Mouse (Mus musculus) adrenal gland, adult 18-20 months (tissue): ENCODE data around the gene Olfr1352. TPM values are rescaled to one million over a fixed set of nuclear protein-coding genes. Genes with fewer than 3 reads are reported as not detected.
"Not testable (repeated sequence)": the region's sequence is repeated elsewhere in the genome, so short reads cannot be mapped to it uniquely, and the experiment has no call there.

Source experiments
- DNase-seq, 2 experiments: peaks; one replicate each; pipeline ENCODE4 v3.0.0; 2021 to 2022; ENCODE audit warnings: low spot score in 2 of 2
- long read RNA-seq, 2 experiments: library from polyadenylated mRNA; stranded (forward); transcript quantifications; one replicate each; pipeline ENCODE4 v2.0.0; 2021
- total RNA-seq, 2 experiments: library from RNA; stranded (reverse); gene quantifications; 1 replicate in 1 of 2; 2 replicates in 1 of 2; pipeline ENCODE4 v1.2.3; 2021

Gene Olfr1352
- not detected for total RNA-seq
- long read RNA-seq, experiment 1 = 0 reads
- long read RNA-seq, experiment 2 = 0 reads

- DNase-seq = no peak
Observed at GRCm38 (mm10) chr10:78980750-78981149, at the start of gene Olfr1352. Olfr1352 (plus strand) TSS chr10:78981050.

- not testable (repeated sequence) for DNase-seq
Observed at GRCm38 (mm10) chr10:78950336-78950735, 30.5 kb upstream of the Olfr1352 start, which contains the start of gene Olfr8. Olfr8 (plus strand) TSS chr10:78950636.

GRCm38 (mm10) chr10:78963009-78963408 is 17.8 kb upstream of the Olfr1352 start, which contains the start of gene Olfr1353:
Olfr1353 (plus strand) TSS chr10:78963309.
- not testable (repeated sequence) for DNase-seq

GRCm38 (mm10) chr10:79012172-79012571 is 31.3 kb downstream of the Olfr1352 start, which contains the start of gene Olfr1351:
Olfr1351 (plus strand) TSS chr10:79012472.
- no peak for DNase-seq

GRCm38 (mm10) chr10:79028441-79028840 is 47.6 kb downstream of the Olfr1352 start, which contains the start of gene Olfr57:
Olfr57 (plus strand) TSS chr10:79028741.
- DNase-seq = no peak

Other genes with a start within 250 kb of the Olfr1352 start
- gene Ccdc105, start 228.0 kb upstream of the Olfr1352 start, total RNA-seq = not detected
- not detected for gene Slc1a6, start 200.6 kb upstream of the Olfr1352 start, total RNA-seq
- gene Olfr1356, start 128.9 kb upstream of the Olfr1352 start, total RNA-seq = not detected
- gene Olfr1355, start 105.5 kb upstream of the Olfr1352 start, total RNA-seq = not detected
- gene Olfr1354, start 67.9 kb upstream of the Olfr1352 start, total RNA-seq = not detected
- gene Olfr8, start 30.4 kb upstream of the Olfr1352 start, total RNA-seq = not detected
- gene Olfr1353, start 17.7 kb upstream of the Olfr1352 start, total RNA-seq = not detected
- gene Olfr1351, start 31.4 kb downstream of the Olfr1352 start, total RNA-seq = not detected
- not detected for gene Olfr57, start 47.7 kb downstream of the Olfr1352 start, total RNA-seq
- gene 2610008E11Rik, start 116.5 kb downstream of the Olfr1352 start, total RNA-seq = 10 to 100 TPM; 12.6 to 14.0 TPM
- gene Vmn2r80, start 167.7 kb downstream of the Olfr1352 start, total RNA-seq = not detected